In genomic region chr9:35176124-35176659, GRCm38 (mm10) we compare ENCODE assay signal across 8 mouse cellular contexts. TPM values are rescaled to one million over a fixed set of nuclear protein-coding genes. Genes with fewer than 3 reads are reported as not detected.
DNase-seq lines count a peak whose midpoint lies in the region; ATAC-seq and TF ChIP-seq lines count a peak whose summit lies in the region.

No protein-coding gene starts in this region.

- no peaks in the 10 kb centered on the region for H3K9me3 ChIP-seq in kidney, embryonic 15.5 days (replicated peaks)
- no peaks in the 10 kb centered on the region for H3K9me3 ChIP-seq in midbrain, embryonic 16.5 days (replicated peaks; ENCODE audit: control insufficient read depth, low read length, poor library complexity, severe bottlenecking)

- peak overlapping the region; percentile 87; the same call in 1 of the 2 replicates for H3K27ac ChIP-seq in kidney, embryonic 15.5 days
- no peak overlapping the region for H3K27ac ChIP-seq in cortical plate, adult 2 months (ENCODE audit: insufficient read depth, low read length)
- H3K27ac ChIP-seq in midbrain, embryonic 16.5 days (ENCODE audit: low read length), result peak overlapping the region; percentile 93

- no peak; the same call in 1 of the 2 replicates for ATAC-seq in kidney, embryonic 15.5 days (replicated peaks; ENCODE audit: low FRiP score)
- ATAC-seq in inflammation-experienced regulatory T-cells, adult 6 months, result peak; percentile 23
- peak; percentile 52 for ATAC-seq in midbrain, embryonic 16.5 days

- no peaks in the 10 kb centered on the region for H3K27me3 ChIP-seq in kidney, embryonic 15.5 days
- no peaks in the 10 kb centered on the region for H3K27me3 ChIP-seq in midbrain, embryonic 16.5 days (ENCODE audit: control insufficient read depth, insufficient read depth, low read depth, low read length)

- peak overlapping the region; percentile 89 for H3K4me2 ChIP-seq in kidney, embryonic 15.5 days
- H3K4me2 ChIP-seq in midbrain, embryonic 16.5 days (ENCODE audit: low read length), result peak overlapping the region; percentile 93

- DNase-seq in kidney, adult 9 months, result no peak
- DNase-seq in ovary, postnatal 36 days (ENCODE audit: low spot score), result no peak
- no peak for DNase-seq in adrenal gland, adult 8-10 months
- no peak for DNase-seq in ovary, postnatal 10 days (ENCODE audit: low spot score)

- H3K4me1 ChIP-seq in kidney, embryonic 15.5 days, result peaks cover 11% of the 10 kb centered on the region
- H3K4me1 ChIP-seq in cortical plate, adult 2 months (ENCODE audit: control insufficient read depth, insufficient read depth, low read length), result peaks cover 2% of the 10 kb centered on the region; the same call in 1 of the 2 replicates
- H3K4me1 ChIP-seq in midbrain, embryonic 16.5 days (ENCODE audit: control insufficient read depth, insufficient read depth, low read length), result peaks cover 12% of the 10 kb centered on the region

- 0 out of 2 replicates have a peak, but pooled peaks cover 4% of the 10 kb centered on the region for H3K36me3 ChIP-seq in kidney, embryonic 15.5 days
- no peaks in the 10 kb centered on the region for H3K36me3 ChIP-seq in midbrain, embryonic 16.5 days (ENCODE audit: control insufficient read depth, insufficient read depth, low read length)

- H3K9ac ChIP-seq in kidney, embryonic 15.5 days, result no peak overlapping the region
- peak overlapping the region; percentile 56 for H3K9ac ChIP-seq in midbrain, embryonic 16.5 days (ENCODE audit: low read depth, low read length)

- no peak for TF ChIP-seq POLR2A in cortical plate, adult 2 months (IDR thresholded peaks at IDR 0.05; ENCODE audit: extremely low read depth, insufficient read depth, low read length)

- H3K4me3 ChIP-seq in kidney, embryonic 15.5 days (replicated peaks), result peak overlapping the region; percentile 68
- peak overlapping the region; percentile 59 for H3K4me3 ChIP-seq in cortical plate, adult 2 months (ENCODE audit: insufficient read depth, low read length)
- H3K4me3 ChIP-seq in midbrain, embryonic 16.5 days (ENCODE audit: low read depth, low read length), result peak overlapping the region; percentile 54

- no peak for TF ChIP-seq CTCF in cortical plate, adult 2 months (IDR thresholded peaks at IDR 0.05; ENCODE audit: extremely low read depth, insufficient read depth, low read length)

- WGBS in kidney, embryonic 15.5 days, result 52% methylated on average over 14 of the region's 14 CpGs
- WGBS in midbrain, embryonic 16.5 days, result 48% methylated on average over 14 of the region's 14 CpGs

RNA-seq across cellular contexts. Expression of gene Dcps, which starts 0.3 kb away (rescaled TPM):
- 94.4 and 95.4 TPM in 2 replicates for polyA plus RNA-seq in kidney, embryonic 15.5 days (2015; fragmentation: Nextera tagmentation; extraction: Ambion mirVana)
- 23.1 and 25.3 TPM in 2 replicates for polyA plus RNA-seq in cortical plate, adult 2 months (2012; rRNA removed)
- polyA plus RNA-seq in inflammation-experienced regulatory T-cells, adult 6 months (2017; shearing (Covaris generic)), result 10 to 100 TPM; 83.4 to 94.5 (median 92.4) TPM
- 73.4 and 79.2 TPM in 2 replicates for polyA plus RNA-seq in midbrain, embryonic 16.5 days (2015; fragmentation: Nextera tagmentation; extraction: Ambion mirVana)
- 10 to 100 TPM; 23.6 to 34.1 (median 29.9) TPM for total RNA-seq in adrenal gland, adult 8-10 months (2022)

RNA-seq across cellular contexts. Expression of gene Srpr, which starts 23.8 kb away (rescaled TPM):
- 117 and 123 TPM in 2 replicates for polyA plus RNA-seq in kidney, embryonic 15.5 days (2015; fragmentation: Nextera tagmentation; extraction: Ambion mirVana)
- polyA plus RNA-seq in cortical plate, adult 2 months (2012; rRNA removed), result 50.5 and 52.8 TPM in 2 replicates
- 100 to 1,000 TPM in 1 of 3 experiments, 10 to 100 TPM in 2; 87.5 to 100 (median 90.5) TPM for polyA plus RNA-seq in inflammation-experienced regulatory T-cells, adult 6 months (2017; shearing (Covaris generic))
- polyA plus RNA-seq in midbrain, embryonic 16.5 days (2015; fragmentation: Nextera tagmentation; extraction: Ambion mirVana), result 65.8 and 68.2 TPM in 2 replicates
- total RNA-seq in adrenal gland, adult 8-10 months (2022), result 100 to 1,000 TPM; 140 to 169 (median 165) TPM

RNA-seq across cellular contexts. Expression of gene Tirap, which starts 23.9 kb away (rescaled TPM):
- polyA plus RNA-seq in kidney, embryonic 15.5 days (2015; fragmentation: Nextera tagmentation; extraction: Ambion mirVana), result 11.9 and 12.1 TPM in 2 replicates
- 2.7 and 3.3 TPM in 2 replicates for polyA plus RNA-seq in cortical plate, adult 2 months (2012; rRNA removed)
- 1 to 10 TPM; 3.8 to 4.5 (median 4.5) TPM for polyA plus RNA-seq in inflammation-experienced regulatory T-cells, adult 6 months (2017; shearing (Covaris generic))
- 4.3 and 4.6 TPM in 2 replicates for polyA plus RNA-seq in midbrain, embryonic 16.5 days (2015; fragmentation: Nextera tagmentation; extraction: Ambion mirVana)
- total RNA-seq in adrenal gland, adult 8-10 months (2022), result 1 to 10 TPM; 6.1 to 9.6 (median 6.5) TPM

RNA-seq across cellular contexts. Expression of gene Foxred1, which starts 34.7 kb away (rescaled TPM):
- 47.3 and 50.7 TPM in 2 replicates for polyA plus RNA-seq in kidney, embryonic 15.5 days (2015; fragmentation: Nextera tagmentation; extraction: Ambion mirVana)
- polyA plus RNA-seq in cortical plate, adult 2 months (2012; rRNA removed), result 57.0 and 64.6 TPM in 2 replicates
- 10 to 100 TPM; 22.1 to 33.3 (median 27.3) TPM for polyA plus RNA-seq in inflammation-experienced regulatory T-cells, adult 6 months (2017; shearing (Covaris generic))
- polyA plus RNA-seq in midbrain, embryonic 16.5 days (2015; fragmentation: Nextera tagmentation; extraction: Ambion mirVana), result 49.8 and 51.2 TPM in 2 replicates
- total RNA-seq in adrenal gland, adult 8-10 months (2022), result 10 to 100 TPM; 48.5 to 62.4 (median 56.3) TPM

RNA-seq across cellular contexts. Expression of gene St3gal4, which starts 57.1 kb away (rescaled TPM):
- polyA plus RNA-seq in kidney, embryonic 15.5 days (2015; fragmentation: Nextera tagmentation; extraction: Ambion mirVana), result 17.4 and 17.8 TPM in 2 replicates
- 7.5 and 8.3 TPM in 2 replicates for polyA plus RNA-seq in cortical plate, adult 2 months (2012; rRNA removed)
- polyA plus RNA-seq in inflammation-experienced regulatory T-cells, adult 6 months (2017; shearing (Covaris generic)), result 10 to 100 TPM; 11.2 to 29.1 (median 17.9) TPM
- polyA plus RNA-seq in midbrain, embryonic 16.5 days (2015; fragmentation: Nextera tagmentation; extraction: Ambion mirVana), result 15.9 and 17.9 TPM in 2 replicates
- 10 to 100 TPM; 32.8 to 55.5 (median 44.3) TPM for total RNA-seq in adrenal gland, adult 8-10 months (2022)
